Mouse (Mus musculus) myocyte (in vitro differentiated cells): ENCODE measurements at regions not wholly inside any gene's neighbourhood (a gene's known extent, or its start where the extent isn't known, plus 50 kb on each side); places are given as distances from the start of the nearest gene placed in this dataset.

ENCODE experiments used
- E2F4 ChIP-seq: IDR thresholded peaks from one replicate; pipeline ENCODE4 v1.6.1; 2011; ENCODE audit warnings: mild to moderate bottlenecking, control low read depth, moderate library complexity; ENCODE audit not compliant: insufficient read depth
- POLR2A ChIP-seq: IDR thresholded peaks from one replicate; pipeline ENCODE4 v1.6.1; 2011; ENCODE audit warnings: low read depth, mild to moderate bottlenecking, control low read depth, moderate library complexity; ENCODE audit not compliant: insufficient read length
- POLR2AphosphoS2 ChIP-seq: IDR thresholded peaks from one replicate; pipeline ENCODE4 v1.6.1; 2011; ENCODE audit warnings: low read depth, control low read depth; ENCODE audit not compliant: insufficient read length
- SRF ChIP-seq: IDR thresholded peaks from one replicate; pipeline ENCODE4 v1.6.1; 2011; ENCODE audit warnings: low read depth; ENCODE audit not compliant: control insufficient read depth, insufficient read length
- TCF12 ChIP-seq: IDR thresholded peaks from one replicate; pipeline ENCODE4 v1.6.1; 2011; ENCODE audit warnings: mild to moderate bottlenecking, control low read depth; ENCODE audit not compliant: poor library complexity, insufficient read depth, severe bottlenecking
- USF1 ChIP-seq: IDR thresholded peaks from one replicate; pipeline ENCODE4 v1.6.1; 2011; ENCODE audit warnings: low read depth, mild to moderate bottlenecking, control low read depth, moderate library complexity

DNA sequence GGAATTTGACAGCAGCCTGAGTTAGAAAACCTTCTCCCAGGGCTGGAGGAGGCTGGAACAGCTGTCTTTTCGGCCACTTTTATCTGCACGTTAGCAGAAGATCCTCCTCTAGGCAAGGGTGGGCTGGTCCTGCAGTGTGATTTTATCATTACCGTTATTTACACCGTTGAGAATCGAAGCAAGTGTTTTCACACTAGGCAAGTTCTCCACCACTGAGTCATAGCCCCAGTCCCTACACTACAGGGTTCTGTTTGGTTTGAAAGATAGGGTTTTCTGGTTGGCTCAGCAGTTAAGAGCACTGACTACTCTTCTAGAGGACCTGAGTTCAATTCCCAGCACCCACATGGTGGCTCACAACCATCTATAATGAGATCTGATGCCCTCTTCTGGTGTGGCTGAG, 58.9 kb upstream of the Osbpl8 start:
- TF ChIP-seq E2F4 (no peak), POLR2A (no peak), SRF (no peak), POLR2AphosphoS2 (no peak), TCF12 (no peak), USF1 (no peak)
